ENCODE assay signal across 8 mouse cellular contexts in genomic region chr7:111157287-111157686, GRCm38 (mm10).
DNase-seq lines count a peak whose midpoint lies in the region; ATAC-seq and TF ChIP-seq lines count a peak whose summit lies in the region.

No protein-coding gene starts in this region.

- no peak for ATAC-seq in midbrain, postnatal 0 days (ENCODE audit: low FRiP score)
- no peak for ATAC-seq in midbrain, embryonic 13.5 days
- ATAC-seq in kidney, embryonic 16.5 days (ENCODE audit: low FRiP score, low TSS enrichment) = 0 out of 2 replicates have a peak, but pooled peaks have one; percentile 39
- ATAC-seq in limb, embryonic 15.5 days (ENCODE audit: insufficient number of reproducible peaks, low FRiP score, low TSS enrichment, low read depth) = peak; percentile 31; the same call in 1 of the 2 replicates
- peak; percentile 54 for ATAC-seq in stomach, embryonic 16.5 days (ENCODE audit: insufficient read depth, low FRiP score)

- no peak for TF ChIP-seq POLR2A in heart, adult 2 months (IDR thresholded peaks at IDR 0.05; ENCODE audit: insufficient read depth, low read depth, low read length)

- H3K27me3 ChIP-seq in midbrain, postnatal 0 days (ENCODE audit: insufficient read depth, low read length) = no peaks in the 10 kb centered on the region
- no peaks in the 10 kb centered on the region for H3K27me3 ChIP-seq in midbrain, embryonic 13.5 days
- no peaks in the 10 kb centered on the region for H3K27me3 ChIP-seq in heart, adult 2 months (ENCODE audit: control insufficient read depth, insufficient read depth, low read length)
- no peaks in the 10 kb centered on the region for H3K27me3 ChIP-seq in kidney, embryonic 16.5 days (ENCODE audit: insufficient read depth, low read length)
- no peaks in the 10 kb centered on the region for H3K27me3 ChIP-seq in limb, embryonic 15.5 days
- no peaks in the 10 kb centered on the region for H3K27me3 ChIP-seq in stomach, embryonic 16.5 days (ENCODE audit: control insufficient read depth, insufficient read depth, low read length)

- intact Hi-C loops in heart, adult 2 months (cut with DNase I) = loop anchor here (1.0 to 5.0 kb wide), 2 partner anchors 35 to 75 kb away; partner anchors contain the start of gene Eif4g2

- H3K9me3 ChIP-seq in midbrain, postnatal 0 days (ENCODE audit: low read length) = no peaks in the 10 kb centered on the region
- no peaks in the 10 kb centered on the region for H3K9me3 ChIP-seq in midbrain, embryonic 13.5 days
- no peaks in the 10 kb centered on the region for H3K9me3 ChIP-seq in kidney, embryonic 16.5 days (ENCODE audit: low read length)
- no peaks in the 10 kb centered on the region for H3K9me3 ChIP-seq in limb, embryonic 15.5 days
- no peaks in the 10 kb centered on the region for H3K9me3 ChIP-seq in stomach, embryonic 16.5 days (replicated peaks; ENCODE audit: control insufficient read depth, low read length)

- no peak overlapping the region for H3K4me2 ChIP-seq in midbrain, postnatal 0 days (ENCODE audit: low read depth, low read length, poor library complexity, severe bottlenecking)
- no peak overlapping the region for H3K4me2 ChIP-seq in midbrain, embryonic 13.5 days (replicated peaks)
- H3K4me2 ChIP-seq in kidney, embryonic 16.5 days (replicated peaks; ENCODE audit: low read depth, low read length) = 0 out of 2 replicates have a peak overlapping the region, but pooled peaks have one; percentile 2
- H3K4me2 ChIP-seq in limb, embryonic 15.5 days = peak overlapping the region; percentile 34
- peak overlapping the region; percentile 30 for H3K4me2 ChIP-seq in stomach, embryonic 16.5 days (ENCODE audit: low read depth, low read length)

- H3K36me3 ChIP-seq in midbrain, postnatal 0 days (ENCODE audit: insufficient read depth, low read length) = no peaks in the 10 kb centered on the region
- H3K36me3 ChIP-seq in midbrain, embryonic 13.5 days = no peaks in the 10 kb centered on the region
- H3K36me3 ChIP-seq in heart, adult 2 months (ENCODE audit: control insufficient read depth, insufficient read depth, low read length) = peaks cover 8% of the 10 kb centered on the region
- H3K36me3 ChIP-seq in kidney, embryonic 16.5 days (ENCODE audit: insufficient read depth, low read length) = no peaks in the 10 kb centered on the region
- H3K36me3 ChIP-seq in limb, embryonic 15.5 days = no peaks in the 10 kb centered on the region
- H3K36me3 ChIP-seq in stomach, embryonic 16.5 days (ENCODE audit: control insufficient read depth, insufficient read depth, low read length) = no peaks in the 10 kb centered on the region

- H3K4me3 ChIP-seq in midbrain, postnatal 0 days (ENCODE audit: low read depth, low read length) = no peak overlapping the region
- H3K4me3 ChIP-seq in midbrain, embryonic 13.5 days (replicated peaks) = no peak overlapping the region
- no peak overlapping the region; the same call in 1 of the 2 replicates for H3K4me3 ChIP-seq in heart, adult 2 months
- no peak overlapping the region for H3K4me3 ChIP-seq in kidney, embryonic 16.5 days (ENCODE audit: low read length)
- 0 out of 2 replicates have a peak overlapping the region, but pooled peaks have one; percentile 12 for H3K4me3 ChIP-seq in limb, embryonic 15.5 days
- no peak overlapping the region; the same call in 1 of the 2 replicates for H3K4me3 ChIP-seq in stomach, embryonic 16.5 days (replicated peaks; ENCODE audit: low read length)

- no peak for TF ChIP-seq CTCF in midbrain, postnatal 0 days (IDR thresholded peaks at IDR 0.05)
- no peak for TF ChIP-seq CTCF in heart, adult 2 months (IDR thresholded peaks at IDR 0.05)

- WGBS in midbrain, postnatal 0 days = 35% methylated on average over 6 of the region's 6 CpGs
- WGBS in midbrain, embryonic 13.5 days = 52% methylated on average over 6 of the region's 6 CpGs
- 2% methylated on average over 6 of the region's 6 CpGs for WGBS in heart, adult 2 months
- WGBS in kidney, embryonic 16.5 days = 11% methylated on average over 6 of the region's 6 CpGs
- WGBS in limb, embryonic 15.5 days = 1% methylated on average over 6 of the region's 6 CpGs
- 15% methylated on average over 6 of the region's 6 CpGs for WGBS in stomach, embryonic 16.5 days

- H3K79me2 ChIP-seq in heart, adult 2 months (replicated peaks; ENCODE audit: control insufficient read depth, insufficient read depth, low read length) = no peaks in the 10 kb centered on the region

- peak; percentile 58; the same call in 1 of the 2 replicates for TF ChIP-seq EP300 in heart, adult 2 months (IDR thresholded peaks at IDR 0.05; ENCODE audit: insufficient read depth, low read depth, low read length)

- H3K4me1 ChIP-seq in midbrain, postnatal 0 days (ENCODE audit: insufficient read depth, low read length) = no peaks in the 10 kb centered on the region
- peaks cover 8% of the 10 kb centered on the region; the same call in 1 of the 2 replicates for H3K4me1 ChIP-seq in midbrain, embryonic 13.5 days (replicated peaks)
- peaks cover 9% of the 10 kb centered on the region for H3K4me1 ChIP-seq in heart, adult 2 months (ENCODE audit: control insufficient read depth, insufficient read depth, low read length)
- H3K4me1 ChIP-seq in kidney, embryonic 16.5 days (ENCODE audit: insufficient read depth, low read length) = peaks cover 23% of the 10 kb centered on the region
- peaks cover 27% of the 10 kb centered on the region for H3K4me1 ChIP-seq in limb, embryonic 15.5 days
- peaks cover 20% of the 10 kb centered on the region for H3K4me1 ChIP-seq in stomach, embryonic 16.5 days (ENCODE audit: control insufficient read depth, insufficient read depth, low read length)

- peak; percentile 32 for DNase-seq in midbrain, postnatal 0 days (ENCODE audit: low spot score)
- peak; percentile 18 for DNase-seq in embryo, embryonic 9.5 days (ENCODE audit: extremely low spot score)
- DNase-seq in heart, adult 2 months = peak; percentile 79 to 86
- DNase-seq in spleen, postnatal 14 days (ENCODE audit: low spot score in 2 of 2) = no peak

- no peak overlapping the region for H3K27ac ChIP-seq in midbrain, postnatal 0 days (ENCODE audit: low read depth, low read length)
- no peak overlapping the region for H3K27ac ChIP-seq in midbrain, embryonic 13.5 days
- H3K27ac ChIP-seq in heart, adult 2 months = peak overlapping the region; percentile 96
- H3K27ac ChIP-seq in kidney, embryonic 16.5 days (ENCODE audit: low read length) = peak overlapping the region; percentile 11; the same call in 1 of the 2 replicates
- H3K27ac ChIP-seq in limb, embryonic 15.5 days = peak overlapping the region; percentile 93
- peak overlapping the region; percentile 96 for H3K27ac ChIP-seq in stomach, embryonic 16.5 days (ENCODE audit: low read length)

- H3K9ac ChIP-seq in midbrain, postnatal 0 days (replicated peaks; ENCODE audit: low read length, poor library complexity, severe bottlenecking) = no peak overlapping the region
- H3K9ac ChIP-seq in midbrain, embryonic 13.5 days (replicated peaks) = no peak overlapping the region
- no peak overlapping the region; the same call in 1 of the 2 replicates for H3K9ac ChIP-seq in heart, adult 2 months (ENCODE audit: low read depth, low read length)
- H3K9ac ChIP-seq in kidney, embryonic 16.5 days (replicated peaks; ENCODE audit: low read length) = no peak overlapping the region
- no peak overlapping the region for H3K9ac ChIP-seq in limb, embryonic 15.5 days
- H3K9ac ChIP-seq in stomach, embryonic 16.5 days (ENCODE audit: low read length) = no peak overlapping the region

Comparison
In these comparisons a context has a peak if more than half of its experiments do, and no peak if none do; other contexts are left out.
1. ATAC-seq: peak in kidney, embryonic 16.5 days (single experiment), limb, embryonic 15.5 days (single experiment) and stomach, embryonic 16.5 days (single experiment); none in midbrain, postnatal 0 days (single experiment) and midbrain, embryonic 13.5 days (single experiment).
2. DNase-seq: peak in midbrain, postnatal 0 days (single experiment), embryo, embryonic 9.5 days (single experiment) and heart, adult 2 months (2 of 2); none in spleen, postnatal 14 days (0 of 2).
3. H3K27ac ChIP-seq: peak in heart, adult 2 months (single experiment), kidney, embryonic 16.5 days (single experiment), limb, embryonic 15.5 days (single experiment) and stomach, embryonic 16.5 days (single experiment); none in midbrain, postnatal 0 days (single experiment) and midbrain, embryonic 13.5 days (single experiment).
4. H3K4me2 ChIP-seq: peak in kidney, embryonic 16.5 days (single experiment), limb, embryonic 15.5 days (single experiment) and stomach, embryonic 16.5 days (single experiment); none in midbrain, postnatal 0 days (single experiment) and midbrain, embryonic 13.5 days (single experiment).